Mouse (Mus musculus): ENCODE data around the gene Kazald1.
A peak's percentile ranks its signal among the peaks of the same experiment; 100 is the strongest.

Gene Kazald1

GRCm38 (mm10) chr19:45077742-45078645 lies 3.0 kb downstream of the Kazald1 start:
- no peak for DNase-seq

- peak; percentile 66 to 71 for DNase-seq
Observed at GRCm38 (mm10) chr19:45078971-45079764, 4.1 kb downstream of the Kazald1 start.

GRCm38 (mm10) chr19:45079769-45080515 lies 4.9 kb downstream of the Kazald1 start:
- peak; percentile 74 to 85 for DNase-seq

GRCm38 (mm10) chr19:45080711-45081110 lies 5.7 kb downstream of the Kazald1 start:
- peak; percentile 33 to 48 for DNase-seq

- DNase-seq = peak; percentile 90 to 93
Observed at GRCm38 (mm10) chr19:45081279-45081678, 6.2 kb downstream of the Kazald1 start.

GRCm38 (mm10) chr19:45081841-45082550 lies 7.0 kb downstream of the Kazald1 start:
- peak; percentile 71 to 78 for DNase-seq

- no peak for DNase-seq
Observed at GRCm38 (mm10) chr19:45097868-45098267, 22.8 kb downstream of the Kazald1 start.

- DNase-seq = no peak
Observed at GRCm38 (mm10) chr19:45100486-45101270, 25.6 kb downstream of the Kazald1 start.

- peak; percentile 62 to 67 for DNase-seq
Observed at GRCm38 (mm10) chr19:45105591-45105990, 30.6 kb downstream of the Kazald1 start.

- peak; percentile 65 to 71 for DNase-seq
Observed at GRCm38 (mm10) chr19:45106689-45107088, 31.6 kb downstream of the Kazald1 start.

GRCm38 (mm10) chr19:45110681-45111080 lies 35.6 kb downstream of the Kazald1 start:
- DNase-seq = no peak

GRCm38 (mm10) chr19:45112444-45112843 lies 37.4 kb downstream of the Kazald1 start:
- DNase-seq = peak; percentile 32

- DNase-seq = no peak
Observed at GRCm38 (mm10) chr19:45113791-45114460, 38.9 kb downstream of the Kazald1 start.

- DNase-seq = no peak
Observed at GRCm38 (mm10) chr19:45114772-45115171, 39.7 kb downstream of the Kazald1 start.

GRCm38 (mm10) chr19:45116798-45117197 lies 41.8 kb downstream of the Kazald1 start:
- DNase-seq = peak; percentile 64 to 68
